Mouse (Mus musculus): ENCODE measurements around the gene Copz2. TPM values are rescaled to one million over a fixed set of nuclear protein-coding genes. Genes with fewer than 3 reads are reported as not detected.

Copz2 gene
- polyA plus RNA-seq, 1 experiment from 2014 or later = 41.2 TPM

DNA sequence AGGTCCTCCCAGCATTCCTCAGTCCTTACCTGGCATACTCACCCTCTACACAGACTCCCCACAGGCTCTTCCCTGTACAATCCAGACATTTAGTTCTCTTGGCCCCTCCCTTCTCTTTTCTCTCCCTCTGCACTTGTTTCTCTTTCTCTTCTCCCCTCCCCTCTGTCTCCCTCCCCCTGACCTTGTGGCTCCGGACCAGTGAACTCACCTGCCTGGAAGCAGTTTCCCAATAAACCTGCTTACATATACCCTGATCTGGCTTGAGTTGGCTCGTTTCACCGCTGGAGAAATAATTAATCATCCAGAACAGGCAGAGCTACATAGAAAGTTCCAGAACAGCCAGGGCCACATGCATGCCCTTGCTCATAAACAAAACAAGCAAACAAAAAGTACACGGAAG lies 18.2 kb upstream of the Copz2 start:
- no peak overlapping the region for H3K4me2 ChIP-seq
- no peak overlapping the region for H3K27ac ChIP-seq (ENCODE audit: low read depth, low read length)
- H3K27me3 ChIP-seq (replicated peaks; ENCODE audit: control insufficient read depth, insufficient read depth, low read length) = no peaks in the 10 kb centered on the region

DNA sequence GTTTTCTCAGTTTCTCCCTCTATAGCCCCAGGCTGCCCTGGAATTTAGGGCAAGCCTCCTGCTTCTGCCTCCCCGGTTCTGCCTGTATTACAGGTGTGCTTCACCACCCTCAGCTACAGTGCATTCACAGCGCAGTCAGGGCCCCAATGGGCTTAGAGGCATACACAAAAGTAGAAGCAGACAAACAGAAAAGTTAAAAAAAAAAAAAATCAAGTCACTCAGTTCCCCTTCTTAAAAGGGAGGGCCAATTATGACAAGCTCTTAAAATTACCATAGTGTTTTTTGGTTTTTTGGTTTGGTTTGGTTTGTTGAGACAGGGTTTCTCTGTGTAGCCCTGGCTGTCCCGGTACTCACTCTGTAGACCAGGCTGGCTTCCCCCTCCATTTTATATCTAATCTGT lies 17.1 kb upstream of the Copz2 start:
- H3K27me3 ChIP-seq (replicated peaks; ENCODE audit: control insufficient read depth, insufficient read depth, low read length) = no peaks in the 10 kb centered on the region; the same call in 1 of the 2 replicates
- WGBS = 85% methylated on average over 3 of the region's 3 CpGs
- peaks cover 23% of the 10 kb centered on the region for H3K4me1 ChIP-seq (replicated peaks; ENCODE audit: control insufficient read depth, insufficient read depth, low read length)
- no peak overlapping the region for H3K27ac ChIP-seq (ENCODE audit: low read depth, low read length)
- H3K9me3 ChIP-seq (ENCODE audit: control insufficient read depth, low read length) = no peaks in the 10 kb centered on the region
- H3K36me3 ChIP-seq (ENCODE audit: control insufficient read depth, insufficient read depth, low read length) = peaks cover 2% of the 10 kb centered on the region; the same call in 1 of the 2 replicates
- H3K4me2 ChIP-seq = no peak overlapping the region
- DNase-seq (ENCODE audit: low spot score) = no peak
- no peak for ATAC-seq (replicated peaks; ENCODE audit: low FRiP score)
- no peak overlapping the region for H3K9ac ChIP-seq (ENCODE audit: low read depth, low read length)
- no peak overlapping the region for H3K4me3 ChIP-seq (ENCODE audit: low read depth, low read length)

More for the DNA sequence above, 18.2 kb upstream of the Copz2 start:
- Histone ChIP-seq H3K9me3 (ENCODE audit: control insufficient read depth, low read length) (no peaks in the 10 kb centered on the region), H3K36me3 (ENCODE audit: control insufficient read depth, insufficient read depth, low read length) (peaks cover 7% of the 10 kb centered on the region), H3K4me1 (replicated peaks; ENCODE audit: control insufficient read depth, insufficient read depth, low read length) (peaks cover 31% of the 10 kb centered on the region), H3K9ac (ENCODE audit: low read depth, low read length) (no peak overlapping the region), H3K4me3 (ENCODE audit: low read depth, low read length) (no peak overlapping the region)
- DNase-seq (ENCODE audit: low spot score) = no peak
- no peak for ATAC-seq (replicated peaks; ENCODE audit: low FRiP score)
- WGBS = 76% methylated on average over 4 of the region's 4 CpGs

- DNase-seq (ENCODE audit: low spot score) = no peak
- no peak overlapping the region for H3K27ac ChIP-seq (ENCODE audit: low read depth, low read length)
- no peak overlapping the region for H3K9ac ChIP-seq (ENCODE audit: low read depth, low read length)
- WGBS = 57% methylated on average over 2 of the region's 2 CpGs
- H3K27me3 ChIP-seq (replicated peaks; ENCODE audit: control insufficient read depth, insufficient read depth, low read length) = no peaks in the 10 kb centered on the region; the same call in 1 of the 2 replicates
- no peak overlapping the region for H3K4me2 ChIP-seq
- no peak for ATAC-seq (replicated peaks; ENCODE audit: low FRiP score)
- no peak overlapping the region for H3K4me3 ChIP-seq (ENCODE audit: low read depth, low read length)
- no peaks in the 10 kb centered on the region for H3K9me3 ChIP-seq (ENCODE audit: control insufficient read depth, low read length)
- no peaks in the 10 kb centered on the region for H3K36me3 ChIP-seq (ENCODE audit: control insufficient read depth, insufficient read depth, low read length)
- H3K4me1 ChIP-seq (replicated peaks; ENCODE audit: control insufficient read depth, insufficient read depth, low read length) = peaks cover 19% of the 10 kb centered on the region
Observed at GRCm38 (mm10) chr11:96832973-96833372, 16.7 kb upstream of the Copz2 start.

DNA sequence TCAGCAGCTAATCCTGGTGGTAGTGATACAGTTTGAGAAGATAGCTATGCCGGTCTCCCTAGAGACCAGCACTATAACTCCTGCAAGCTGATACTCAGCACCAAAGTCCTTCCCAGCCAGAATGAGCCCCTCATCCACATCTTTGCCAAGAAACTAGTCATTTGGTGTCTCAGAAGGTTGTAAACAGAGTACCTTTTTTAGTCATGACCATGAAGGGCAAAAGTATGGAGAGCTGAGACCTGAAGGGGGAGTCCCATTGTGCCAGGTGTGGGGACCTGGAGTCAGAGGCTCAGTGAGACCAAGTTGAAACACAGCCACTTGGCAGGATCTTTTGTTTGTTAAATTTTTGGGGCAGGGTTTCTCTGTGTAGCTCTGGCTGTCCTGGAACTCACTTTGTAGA lies 15.5 kb upstream of the Copz2 start:
- H3K9ac ChIP-seq (ENCODE audit: low read depth, low read length) = no peak overlapping the region
- ATAC-seq (replicated peaks; ENCODE audit: low FRiP score) = no peak
- no peak overlapping the region for H3K4me3 ChIP-seq (ENCODE audit: low read depth, low read length)
- peaks cover 10% of the 10 kb centered on the region for H3K4me1 ChIP-seq (replicated peaks; ENCODE audit: control insufficient read depth, insufficient read depth, low read length)
- no peak overlapping the region for H3K27ac ChIP-seq (ENCODE audit: low read depth, low read length)
- H3K27me3 ChIP-seq (replicated peaks; ENCODE audit: control insufficient read depth, insufficient read depth, low read length) = no peaks in the 10 kb centered on the region; the same call in 1 of the 2 replicates
- H3K4me2 ChIP-seq = no peak overlapping the region
- H3K9me3 ChIP-seq (ENCODE audit: control insufficient read depth, low read length) = no peaks in the 10 kb centered on the region
- no peak for DNase-seq (ENCODE audit: low spot score)
- H3K36me3 ChIP-seq (ENCODE audit: control insufficient read depth, insufficient read depth, low read length) = no peaks in the 10 kb centered on the region
- WGBS = 74% methylated on average over 1 of the region's 1 CpGs

GRCm38 (mm10) chr11:96837298-96837697 lies 12.4 kb upstream of the Copz2 start:
- no peak for ATAC-seq (replicated peaks; ENCODE audit: low FRiP score)
- Histone ChIP-seq H3K27ac (ENCODE audit: low read depth, low read length) (no peak overlapping the region), H3K4me2 (no peak overlapping the region), H3K27me3 (replicated peaks; ENCODE audit: control insufficient read depth, insufficient read depth, low read length) (no peaks in the 10 kb centered on the region; the same call in 1 of the 2 replicates), H3K4me1 (replicated peaks; ENCODE audit: control insufficient read depth, insufficient read depth, low read length) (no peaks in the 10 kb centered on the region), H3K4me3 (ENCODE audit: low read depth, low read length) (no peak overlapping the region), H3K36me3 (ENCODE audit: control insufficient read depth, insufficient read depth, low read length) (no peaks in the 10 kb centered on the region), H3K9ac (ENCODE audit: low read depth, low read length) (no peak overlapping the region), H3K9me3 (ENCODE audit: control insufficient read depth, low read length) (no peaks in the 10 kb centered on the region)
- DNase-seq (ENCODE audit: low spot score) = no peak
- WGBS = 37% methylated on average over 9 of the region's 9 CpGs

GRCm38 (mm10) chr11:96838341-96838740 lies 11.3 kb upstream of the Copz2 start:
- Histone ChIP-seq H3K9me3 (ENCODE audit: control insufficient read depth, low read length) (no peaks in the 10 kb centered on the region), H3K36me3 (ENCODE audit: control insufficient read depth, insufficient read depth, low read length) (no peaks in the 10 kb centered on the region), H3K9ac (ENCODE audit: low read depth, low read length) (no peak overlapping the region), H3K4me1 (replicated peaks; ENCODE audit: control insufficient read depth, insufficient read depth, low read length) (no peaks in the 10 kb centered on the region), H3K4me3 (ENCODE audit: low read depth, low read length) (no peak overlapping the region), H3K4me2 (no peak overlapping the region), H3K27me3 (replicated peaks; ENCODE audit: control insufficient read depth, insufficient read depth, low read length) (no peaks in the 10 kb centered on the region; the same call in 1 of the 2 replicates), H3K27ac (ENCODE audit: low read depth, low read length) (no peak overlapping the region)
- 64% methylated on average over 4 of the region's 4 CpGs for WGBS
- DNase-seq (ENCODE audit: low spot score) (no peak), ATAC-seq (replicated peaks; ENCODE audit: low FRiP score) (no peak)

GRCm38 (mm10) chr11:96839428-96839827 lies 10.2 kb upstream of the Copz2 start:
- H3K9me3 ChIP-seq (ENCODE audit: control insufficient read depth, low read length) = no peaks in the 10 kb centered on the region
- no peak overlapping the region for H3K4me3 ChIP-seq (ENCODE audit: low read depth, low read length)
- no peaks in the 10 kb centered on the region for H3K36me3 ChIP-seq (ENCODE audit: control insufficient read depth, insufficient read depth, low read length)
- 77% methylated on average over 7 of the region's 7 CpGs for WGBS
- H3K9ac ChIP-seq (ENCODE audit: low read depth, low read length) = no peak overlapping the region
- no peak for DNase-seq (ENCODE audit: low spot score)
- H3K27me3 ChIP-seq (replicated peaks; ENCODE audit: control insufficient read depth, insufficient read depth, low read length) = no peaks in the 10 kb centered on the region; the same call in 1 of the 2 replicates
- H3K27ac ChIP-seq (ENCODE audit: low read depth, low read length) = no peak overlapping the region
- no peaks in the 10 kb centered on the region for H3K4me1 ChIP-seq (replicated peaks; ENCODE audit: control insufficient read depth, insufficient read depth, low read length)
- H3K4me2 ChIP-seq = no peak overlapping the region
- ATAC-seq (replicated peaks; ENCODE audit: low FRiP score) = no peak

GRCm38 (mm10) chr11:96839877-96840276 lies 9.8 kb upstream of the Copz2 start:
- Histone ChIP-seq H3K4me2 (no peak overlapping the region), H3K27ac (ENCODE audit: low read depth, low read length) (no peak overlapping the region), H3K9ac (ENCODE audit: low read depth, low read length) (no peak overlapping the region), H3K9me3 (ENCODE audit: control insufficient read depth, low read length) (no peaks in the 10 kb centered on the region), H3K27me3 (replicated peaks; ENCODE audit: control insufficient read depth, insufficient read depth, low read length) (no peaks in the 10 kb centered on the region; the same call in 1 of the 2 replicates), H3K4me1 (replicated peaks; ENCODE audit: control insufficient read depth, insufficient read depth, low read length) (no peaks in the 10 kb centered on the region), H3K4me3 (ENCODE audit: low read depth, low read length) (no peak overlapping the region), H3K36me3 (ENCODE audit: control insufficient read depth, insufficient read depth, low read length) (no peaks in the 10 kb centered on the region)
- no peak for DNase-seq (ENCODE audit: low spot score)
- no peak for ATAC-seq (replicated peaks; ENCODE audit: low FRiP score)
- 70% methylated on average over 3 of the region's 3 CpGs for WGBS

GRCm38 (mm10) chr11:96840290-96840689 lies 9.4 kb upstream of the Copz2 start:
- Histone ChIP-seq H3K27ac (ENCODE audit: low read depth, low read length) (no peak overlapping the region), H3K9me3 (ENCODE audit: control insufficient read depth, low read length) (no peaks in the 10 kb centered on the region), H3K4me3 (ENCODE audit: low read depth, low read length) (no peak overlapping the region), H3K27me3 (replicated peaks; ENCODE audit: control insufficient read depth, insufficient read depth, low read length) (no peaks in the 10 kb centered on the region; the same call in 1 of the 2 replicates), H3K4me2 (no peak overlapping the region), H3K9ac (ENCODE audit: low read depth, low read length) (no peak overlapping the region), H3K4me1 (replicated peaks; ENCODE audit: control insufficient read depth, insufficient read depth, low read length) (no peaks in the 10 kb centered on the region), H3K36me3 (ENCODE audit: control insufficient read depth, insufficient read depth, low read length) (no peaks in the 10 kb centered on the region)
- DNase-seq (ENCODE audit: low spot score) = no peak
- WGBS = 55% methylated on average over 8 of the region's 8 CpGs
- ATAC-seq (replicated peaks; ENCODE audit: low FRiP score) = no peak

All from liver, embryonic 11.5 days (tissue).